Mouse (Mus musculus) hindlimb bud, embryonic 11.5 days (tissue): Measurements from ENCODE around the gene Rfx3.

Source experiments
- DNase-seq: peaks from one replicate; pipeline ENCODE4 v3.0.0-alpha.2; 2012; ENCODE audit warnings: low read depth, low spot score; ENCODE audit errors: extremely low spot score

Rfx3 gene

DNA sequence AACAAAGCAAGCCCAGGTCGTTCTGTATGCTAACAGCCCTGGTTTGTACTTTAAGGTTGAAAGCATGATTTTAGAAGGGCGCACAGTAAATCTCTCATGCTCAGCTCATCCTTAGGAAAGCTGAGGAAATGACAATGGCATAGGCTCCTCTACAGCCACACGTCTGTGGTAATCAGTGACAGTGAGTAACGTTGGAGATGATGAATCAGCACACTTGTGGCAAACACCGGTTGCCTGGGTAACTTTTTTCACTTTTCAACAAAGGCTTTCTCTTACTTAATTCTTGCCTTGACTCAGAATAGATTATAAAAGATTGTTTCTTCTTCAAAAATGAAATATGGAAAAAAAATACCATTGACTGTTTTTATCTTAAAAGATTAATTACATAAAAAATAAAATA, 104.0 kb downstream of the Rfx3 start:
- DNase-seq: no peak

DNA sequence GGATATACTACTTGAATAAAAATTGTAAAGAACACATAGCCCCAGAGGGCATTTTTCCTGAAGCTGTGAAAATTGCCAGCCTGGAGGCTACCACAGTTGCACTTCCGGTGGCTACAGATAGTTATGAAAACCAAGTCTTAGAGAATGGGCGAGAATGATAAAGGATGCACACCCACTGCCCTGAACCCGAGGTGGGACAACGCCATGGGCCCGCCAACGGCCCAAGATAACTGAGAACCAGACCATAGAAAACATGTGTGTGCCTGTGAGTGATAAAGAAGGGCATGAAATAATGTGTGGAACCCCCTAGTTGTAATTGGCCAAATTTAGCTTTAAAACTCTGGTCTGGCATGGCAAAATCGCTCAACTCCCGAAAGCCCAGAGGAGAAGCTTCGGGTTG, 105.0 kb downstream of the Rfx3 start:
- no peak for DNase-seq

DNA sequence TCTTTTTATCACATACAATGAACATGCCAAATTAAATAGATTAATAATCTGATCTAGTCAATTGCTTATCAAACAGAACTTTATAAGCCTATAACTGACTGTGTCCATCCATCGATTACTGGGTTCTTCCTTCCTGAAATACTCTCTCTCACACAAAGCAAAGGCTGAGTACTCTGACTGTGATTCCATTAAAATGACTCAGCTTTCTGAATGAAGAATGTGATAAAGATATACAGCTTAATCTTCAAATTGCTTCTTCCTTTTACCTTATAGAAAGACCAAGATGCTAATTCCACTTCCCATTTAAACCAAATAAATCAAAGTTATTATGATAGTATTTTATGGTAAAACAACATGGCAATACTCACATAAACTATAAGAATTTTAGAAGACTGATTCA, 105.8 kb downstream of the Rfx3 start:
- no peak for DNase-seq

DNA sequence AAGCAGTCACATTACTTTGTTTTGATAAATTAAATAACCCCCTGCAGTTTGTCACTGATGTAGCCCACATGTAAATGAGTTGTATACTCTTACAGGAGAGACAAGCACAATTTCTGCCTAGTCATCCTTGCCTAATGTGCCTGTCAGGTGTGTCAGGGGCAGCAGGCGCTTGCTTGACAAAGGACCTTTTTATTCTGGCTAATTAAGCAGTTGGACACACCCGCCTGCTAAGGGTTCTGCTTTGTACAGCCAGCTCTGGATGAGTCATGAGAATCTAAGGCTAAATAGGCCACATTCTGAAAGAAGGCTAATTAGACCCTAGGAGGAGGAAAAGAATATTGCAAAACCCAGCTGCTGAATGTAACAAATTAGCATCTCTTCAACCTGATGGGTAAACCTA, 106.3 kb downstream of the Rfx3 start:
- DNase-seq: no peak

DNA sequence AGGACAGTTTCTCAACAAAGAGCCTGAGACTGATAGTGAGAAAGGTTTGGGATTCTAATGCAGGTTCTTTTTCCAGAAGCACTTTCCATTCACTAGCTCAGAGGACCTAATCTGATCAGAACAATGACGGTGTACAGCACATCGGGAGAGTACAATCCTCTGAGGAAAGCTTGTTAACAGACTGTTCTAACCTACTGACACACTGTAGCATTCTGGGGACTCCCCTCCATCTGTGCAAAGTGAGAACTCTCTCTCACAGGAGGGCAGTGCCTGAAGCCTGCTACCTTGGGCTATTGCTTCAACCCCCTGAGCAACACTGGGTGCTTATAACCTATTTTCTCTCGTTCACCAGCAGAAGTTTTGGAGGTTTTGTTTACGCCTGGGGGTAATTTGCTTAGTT, 106.8 kb downstream of the Rfx3 start:
- no peak for DNase-seq

DNA sequence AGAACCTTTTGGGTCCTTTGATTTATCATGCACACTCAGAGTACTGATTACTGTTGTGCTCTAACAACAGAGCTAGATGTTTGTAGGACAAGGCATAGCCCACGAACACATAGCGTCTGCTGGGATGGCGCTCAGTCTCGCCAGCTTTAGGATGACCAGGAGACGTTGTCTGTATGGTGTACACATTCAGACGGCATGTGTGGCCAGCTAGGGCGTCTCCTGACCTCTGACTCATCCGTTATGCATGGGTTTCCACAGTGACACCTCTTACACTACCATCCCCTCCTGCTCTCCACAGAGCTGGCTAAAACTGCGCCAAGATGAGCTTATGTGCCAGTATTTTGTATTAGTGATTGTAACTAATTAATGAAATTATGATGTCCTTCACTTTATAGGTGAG, 108.4 kb downstream of the Rfx3 start:
- no peak for DNase-seq

DNA sequence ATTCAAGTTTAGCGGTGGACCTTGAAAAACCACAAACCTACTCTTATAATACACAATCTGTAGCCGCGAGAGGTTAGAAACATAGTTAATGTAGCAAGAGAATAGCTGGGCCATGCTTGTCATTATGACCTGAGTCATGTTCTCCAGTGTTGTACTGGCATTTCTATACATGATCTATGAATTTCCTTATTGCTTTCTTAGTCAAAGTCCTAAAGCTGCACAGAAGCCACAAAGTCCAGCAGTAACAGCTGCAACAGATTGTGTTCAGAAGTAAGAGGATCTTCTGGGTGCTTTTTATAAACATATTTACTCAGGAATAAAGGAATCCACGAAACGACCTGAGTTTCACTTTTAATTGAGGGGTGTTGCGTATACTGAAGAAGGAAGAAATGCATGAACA, 109.3 kb downstream of the Rfx3 start:
- DNase-seq: no peak

DNA sequence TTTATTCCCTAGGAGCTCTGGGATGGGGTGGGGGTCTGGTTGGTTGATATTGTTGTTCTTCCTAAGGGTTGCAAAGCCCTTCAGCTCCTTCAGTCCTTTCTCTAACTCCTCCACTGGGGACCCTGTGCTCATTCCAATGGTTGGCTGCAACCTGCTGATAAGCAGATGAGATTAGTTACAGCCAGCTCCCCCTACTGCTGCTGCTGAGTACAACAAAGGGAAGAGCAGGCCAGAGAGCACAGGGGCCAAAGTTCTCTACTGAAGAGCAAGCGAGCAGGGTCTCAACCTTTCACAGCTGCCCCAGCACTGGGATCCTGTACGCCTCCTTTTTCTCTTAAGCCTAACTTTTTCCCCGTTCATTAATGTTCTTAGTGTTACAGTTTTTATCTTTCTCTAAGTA, 126.4 kb downstream of the Rfx3 start:
- DNase-seq: no peak

DNA sequence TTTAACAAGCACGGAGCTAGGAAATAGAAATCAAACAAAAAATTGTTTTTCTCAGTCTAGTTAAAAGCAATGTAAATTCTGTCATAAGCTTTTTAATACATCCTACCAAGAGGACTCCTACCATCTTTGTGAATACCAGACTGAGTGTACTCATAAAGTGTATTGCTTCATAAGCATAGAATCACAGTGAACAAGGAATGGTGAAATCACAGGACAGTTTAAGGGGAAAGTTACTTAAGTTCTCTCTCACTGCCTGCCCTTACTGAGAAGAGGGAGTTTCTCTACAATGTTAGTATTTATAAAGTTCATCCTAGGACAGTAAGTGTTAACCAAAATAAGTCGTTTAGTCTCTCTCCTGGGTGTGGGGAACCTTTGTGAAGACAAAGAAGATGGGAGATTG, 133.5 kb downstream of the Rfx3 start:
- DNase-seq: no peak

DNA sequence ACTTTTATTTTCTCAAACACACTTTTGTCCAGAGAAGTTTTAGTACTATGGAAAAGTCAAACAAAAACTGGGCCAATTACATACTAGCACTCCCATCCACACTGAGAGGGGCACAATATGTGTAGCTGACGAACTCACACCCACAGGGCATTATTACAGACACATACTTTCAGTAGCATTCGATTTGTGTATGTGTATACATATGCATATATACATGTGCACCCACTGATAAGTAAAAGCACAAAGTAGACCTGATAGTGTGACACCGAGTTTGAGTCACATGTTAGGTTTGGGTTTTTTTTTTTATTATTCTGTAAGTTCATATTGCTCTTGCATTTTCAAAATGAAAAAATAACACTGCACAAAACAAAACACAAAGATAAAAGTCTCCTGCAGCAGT, 140.2 kb downstream of the Rfx3 start:
- DNase-seq: no peak

DNA sequence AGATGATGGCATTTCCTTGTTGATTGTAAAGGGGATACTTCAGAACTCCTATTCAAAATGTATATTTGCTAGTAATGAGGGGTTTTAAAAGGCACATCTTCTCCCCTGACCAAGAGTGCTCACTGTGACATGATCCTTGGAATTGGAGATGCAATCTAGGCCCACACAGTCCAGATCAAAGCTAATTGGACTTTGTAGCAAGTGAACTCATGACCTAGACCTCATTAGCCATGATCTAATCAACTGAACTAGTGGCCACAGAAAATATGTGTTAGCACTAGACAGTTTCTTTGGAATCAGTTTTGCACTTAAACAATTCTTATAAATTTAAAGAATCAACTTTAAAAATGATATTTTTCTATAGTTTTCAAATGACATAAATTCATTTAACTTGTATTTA, 151.3 kb downstream of the Rfx3 start:
- no peak for DNase-seq

DNA sequence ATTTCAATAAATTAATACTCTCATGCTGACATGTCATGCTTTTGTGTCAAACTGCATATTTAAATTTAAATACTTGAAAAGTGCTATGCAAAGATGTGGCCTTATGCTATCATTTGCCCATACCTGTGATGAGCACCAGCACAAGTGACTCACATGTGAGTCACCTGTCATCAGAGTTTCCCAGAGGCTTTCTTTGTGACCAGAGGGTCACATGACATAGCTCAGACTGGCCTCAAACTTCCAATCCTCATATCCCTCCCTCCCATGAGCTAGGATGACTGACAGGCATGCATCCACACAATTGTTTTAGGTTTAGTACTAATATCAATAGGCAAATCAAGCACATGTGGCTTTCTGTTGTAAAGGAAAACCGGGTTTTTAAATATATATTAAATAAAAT, 162.0 kb downstream of the Rfx3 start:
- no peak for DNase-seq

DNA sequence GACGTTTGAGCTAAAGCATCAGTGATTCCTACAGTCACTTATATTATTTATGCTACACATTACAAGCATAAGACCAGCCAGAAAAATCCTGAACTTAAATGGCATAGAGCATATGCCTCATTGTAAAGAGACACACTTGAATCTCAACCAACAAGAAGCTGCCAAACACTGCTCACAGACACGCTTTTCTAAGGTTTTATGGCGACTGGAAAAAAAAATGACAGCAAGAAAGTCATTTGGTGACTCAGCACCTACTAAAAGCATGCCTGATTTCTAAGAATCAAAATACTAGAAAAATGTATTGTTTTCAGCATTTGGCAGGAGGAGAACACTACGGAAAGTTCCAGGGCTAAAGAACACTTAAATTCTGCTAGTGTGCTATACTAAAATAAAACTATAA, 163.9 kb downstream of the Rfx3 start:
- no peak for DNase-seq

DNA sequence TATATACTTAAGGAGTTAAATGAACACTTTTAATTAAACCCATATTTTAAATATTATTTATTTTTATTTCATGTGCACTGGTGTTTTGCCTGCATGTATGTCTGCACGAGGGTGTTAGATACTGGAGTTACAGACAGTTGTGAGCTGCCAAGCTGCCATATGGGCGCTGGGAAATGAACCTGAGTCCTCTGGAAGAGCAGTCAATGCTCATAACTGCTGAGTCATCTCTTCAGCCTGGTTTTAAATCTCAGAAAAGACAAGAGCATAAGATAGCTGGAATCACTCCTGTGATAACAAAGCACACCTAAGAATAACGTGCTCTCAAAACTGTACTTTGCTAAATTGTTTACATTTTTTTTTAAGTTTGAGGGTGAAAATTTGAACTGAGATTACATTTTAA, 172.3 kb downstream of the Rfx3 start:
- DNase-seq: no peak

DNA sequence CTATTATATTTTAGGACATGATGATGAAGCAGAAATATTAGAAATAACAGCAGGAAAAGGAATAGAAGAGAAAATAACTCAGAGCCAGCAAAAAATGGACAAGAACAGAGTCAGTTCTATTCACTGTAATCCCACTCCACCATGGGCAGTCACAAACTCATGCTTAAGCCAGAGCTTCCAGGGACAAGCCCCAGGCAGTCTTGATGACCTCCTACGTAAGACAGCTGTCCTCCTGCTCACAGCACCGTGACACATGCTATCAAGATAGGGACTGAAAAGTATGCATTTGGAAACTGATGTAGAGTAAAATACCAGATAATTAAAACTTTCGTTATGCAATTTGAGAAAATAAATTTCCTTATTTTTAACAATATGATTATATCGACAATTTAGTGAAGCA, 172.9 kb downstream of the Rfx3 start:
- DNase-seq: no peak

DNA sequence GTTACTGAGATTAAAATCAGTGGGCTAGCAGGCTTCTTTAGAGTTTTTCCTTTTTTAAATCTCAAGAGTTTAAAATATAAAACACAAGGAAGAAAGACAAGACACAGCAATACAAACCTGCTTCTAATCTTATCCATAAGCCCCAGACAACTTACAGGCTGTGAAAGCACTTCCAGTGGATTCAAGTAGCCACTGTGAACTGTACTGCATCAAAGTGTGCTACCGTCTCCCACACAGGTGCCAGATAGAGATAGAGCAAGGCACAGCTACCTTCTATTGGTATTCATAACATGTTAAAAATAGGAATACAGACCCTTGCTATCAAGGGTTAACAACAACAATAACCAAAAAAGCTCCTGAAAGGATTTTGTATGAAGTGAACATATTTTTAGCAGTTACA, 178.5 kb downstream of the Rfx3 start:
- no peak for DNase-seq

DNA sequence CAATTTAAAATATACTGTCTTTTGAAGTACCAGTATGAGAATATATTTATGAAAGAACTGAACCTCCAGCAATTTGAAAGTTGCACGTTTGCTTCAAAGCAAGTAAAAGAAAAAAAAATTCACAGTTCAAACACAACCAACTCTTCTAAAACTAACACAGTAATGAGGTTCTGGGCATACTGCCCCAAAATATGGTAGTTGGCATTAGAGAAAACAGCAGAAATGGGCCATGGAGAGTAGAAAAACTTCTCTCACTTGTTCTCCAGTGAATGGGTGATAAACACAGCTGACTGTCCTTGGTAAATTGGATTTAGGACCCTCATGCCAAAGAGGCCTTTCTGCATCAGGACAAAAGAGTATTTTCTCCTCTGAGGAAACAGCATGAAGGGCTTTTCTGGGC, 182.7 kb downstream of the Rfx3 start:
- no peak for DNase-seq

DNA sequence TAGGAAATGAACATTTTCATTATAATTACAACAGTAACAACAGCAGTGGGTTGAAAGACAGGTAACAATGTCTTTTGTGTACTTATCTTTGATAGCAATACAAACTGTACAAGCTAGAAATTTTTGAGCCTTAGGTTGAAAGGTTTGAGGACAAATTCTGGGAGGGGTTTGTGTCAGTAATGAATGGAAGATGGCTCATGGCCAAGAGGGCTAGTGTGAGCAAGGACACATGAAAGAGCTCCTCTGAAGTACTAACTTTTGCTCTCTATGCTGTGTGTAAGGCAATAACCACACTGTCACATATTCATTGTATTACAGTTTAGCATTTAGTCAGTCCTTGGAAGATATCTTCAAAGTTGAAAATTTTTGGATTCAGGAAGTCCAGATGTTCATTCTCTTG, 193.3 kb downstream of the Rfx3 start:
- no peak for DNase-seq

DNA sequence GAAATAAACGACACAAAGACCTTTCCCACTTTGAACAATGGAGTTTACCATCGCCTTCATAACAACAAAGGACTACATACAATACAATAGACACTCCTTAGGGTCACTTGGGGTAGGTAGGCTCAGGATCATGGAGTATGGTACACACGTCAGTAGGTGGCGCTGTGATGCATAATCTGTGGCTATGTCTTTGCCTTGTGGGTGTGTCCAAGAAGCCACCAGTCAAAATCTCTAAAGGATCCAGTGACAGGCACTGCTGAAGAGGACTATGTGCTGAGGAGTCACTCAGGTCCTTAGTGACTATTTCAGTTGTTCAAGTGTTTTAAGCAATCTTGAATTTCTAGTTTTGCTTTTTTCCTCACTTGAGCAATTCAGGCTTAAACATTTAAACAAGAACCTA, 230.9 kb downstream of the Rfx3 start:
- no peak for DNase-seq

DNA sequence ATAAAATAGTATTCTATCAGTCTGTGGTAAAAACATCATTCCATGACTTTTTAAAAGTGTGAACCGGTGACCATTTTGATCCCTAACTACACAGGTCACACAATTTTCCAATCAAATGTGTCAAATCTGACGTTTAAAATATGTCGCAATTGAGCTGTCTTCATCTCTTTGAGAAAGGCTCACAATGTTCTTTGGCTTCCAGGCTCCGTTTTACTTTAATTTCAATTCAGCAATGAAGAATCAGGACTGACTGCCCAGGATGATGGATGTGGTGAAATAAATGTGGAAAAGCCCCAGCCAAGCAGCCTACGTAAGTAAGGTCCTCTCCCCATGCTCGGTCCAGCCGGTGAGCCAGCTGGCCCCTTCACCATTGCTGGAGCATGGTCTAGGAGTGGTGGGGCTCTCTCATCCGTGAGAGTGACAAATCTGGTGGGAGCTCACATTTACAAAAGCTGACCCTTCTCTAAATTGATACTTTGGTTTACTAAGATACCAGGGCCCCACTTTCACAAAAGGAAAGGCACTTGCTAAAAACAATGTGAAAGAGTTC, 240.2 kb downstream of the Rfx3 start:
- no peak for DNase-seq

DNA sequence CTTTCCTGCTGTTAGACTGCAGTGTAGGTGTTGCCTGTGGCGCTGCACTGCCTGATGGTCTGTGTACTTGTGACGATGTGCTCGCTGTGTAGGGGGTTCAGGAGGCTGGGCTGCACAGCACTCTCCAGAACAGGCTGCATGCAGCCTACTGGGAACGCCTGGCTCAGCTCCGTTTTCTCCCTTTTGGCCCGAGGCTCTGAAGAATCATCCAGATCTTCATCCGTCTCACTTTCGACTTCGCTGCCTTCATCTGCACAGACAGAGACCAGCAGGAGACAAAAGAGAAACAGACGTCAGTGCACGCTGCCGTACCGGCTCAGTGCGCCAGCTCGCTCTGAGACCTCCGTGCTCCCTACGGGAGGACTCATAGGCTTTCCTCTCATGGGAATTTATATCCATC, 242.5 kb downstream of the Rfx3 start:
- DNase-seq: no peak

DNA sequence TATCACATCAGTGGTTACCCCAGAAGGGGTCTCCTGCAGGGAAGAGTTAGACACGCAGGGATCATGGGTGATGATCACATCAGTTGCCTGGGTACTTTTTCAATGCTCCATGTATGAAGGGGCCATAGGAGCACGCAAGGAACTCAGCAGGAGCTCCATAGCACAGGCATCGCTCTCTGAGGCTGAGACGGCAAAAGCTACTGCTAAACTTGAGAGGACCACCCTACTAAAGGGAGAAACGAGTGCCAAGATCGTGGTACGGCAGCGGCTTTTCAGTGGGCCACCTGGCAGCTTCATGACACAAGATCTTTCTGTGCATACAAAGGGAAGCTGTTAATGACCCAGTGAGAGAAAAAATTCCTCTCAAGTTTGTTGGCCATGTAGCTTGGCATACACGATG, 250.7 kb downstream of the Rfx3 start:
- no peak for DNase-seq

DNA sequence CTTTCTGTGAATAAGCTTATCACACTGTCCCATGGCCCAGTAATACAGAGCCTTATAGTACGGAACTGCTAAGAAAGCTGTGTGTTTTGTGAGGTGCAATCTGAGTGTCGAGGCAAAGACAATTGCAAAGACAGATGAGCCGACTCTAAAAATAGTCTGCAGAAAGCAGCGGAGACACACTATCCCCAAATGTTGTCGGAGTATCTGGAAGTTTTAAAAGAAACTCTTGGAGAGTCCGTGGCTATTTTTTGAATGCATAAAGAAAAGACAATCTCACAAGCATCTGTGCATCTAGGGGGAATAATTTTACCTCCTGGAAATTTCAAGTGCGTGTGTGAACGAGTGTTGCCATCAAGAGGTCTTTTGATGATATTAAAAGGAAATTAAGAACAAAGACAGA, 251.6 kb downstream of the Rfx3 start:
- DNase-seq: no peak

DNA sequence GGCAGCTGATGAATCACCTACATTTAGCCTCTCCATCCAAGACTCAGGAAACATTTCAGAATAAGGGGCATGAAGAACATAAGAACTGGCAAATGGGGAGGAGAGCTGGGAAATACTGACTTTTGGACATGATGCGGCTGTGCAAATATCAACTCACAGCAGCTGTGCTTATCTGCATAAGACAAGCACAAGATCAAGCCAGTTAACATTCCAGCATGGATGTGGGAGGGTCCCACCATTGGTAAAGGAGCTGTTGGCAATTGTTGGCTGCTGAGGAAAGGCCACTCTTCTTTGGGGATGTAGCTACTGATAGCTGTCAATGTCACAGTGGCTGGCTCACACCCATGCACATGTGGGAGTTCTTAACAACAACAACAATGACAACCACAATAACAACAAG, 263.7 kb downstream of the Rfx3 start:
- no peak for DNase-seq
